Mouse (Mus musculus) liver, embryonic 12.5 days (tissue): ENCODE data around the gene Olfr291. TPM values are rescaled to one million over a fixed set of nuclear protein-coding genes. Genes with fewer than 3 reads are reported as not detected.

Experiments
- ATAC-seq: fragments of 200-750 bp; cut with Nextera tagmentation; 2 replicates; pipeline ENCODE4 v1.8.0; 2017; ENCODE audit warnings: moderate number of reproducible peaks, mild to moderate bottlenecking, moderate library complexity
- H3K27ac ChIP-seq: fragments of 300-500 bp; sonication (generic); 2 replicates; pipeline ENCODE4 v1.5.1; 2016; ENCODE audit warnings: mild to moderate bottlenecking
- H3K27me3 ChIP-seq: fragments of 300-500 bp; sonication (generic); replicated peaks from 2 replicates; pipeline ENCODE4 v1.6.1; 2016; ENCODE audit warnings: mild to moderate bottlenecking, moderate library complexity
- H3K36me3 ChIP-seq: fragments of 300-500 bp; sonication (generic); 2 replicates; pipeline ENCODE4 v1.6.1; 2016; ENCODE audit warnings: mild to moderate bottlenecking, moderate library complexity
- H3K4me1 ChIP-seq: fragments of 300-500 bp; sonication (generic); 2 replicates; pipeline ENCODE4 v1.6.1; 2016
- H3K4me2 ChIP-seq: fragments of 300-500 bp; sonication (generic); 2 replicates; pipeline ENCODE4 v1.6.1; 2016; ENCODE audit warnings: mild to moderate bottlenecking, moderate library complexity
- H3K4me3 ChIP-seq: fragments of 300-500 bp; sonication (generic); 2 replicates; pipeline ENCODE4 v1.5.1; 2016; ENCODE audit warnings: mild to moderate bottlenecking, moderate library complexity
- H3K9ac ChIP-seq: fragments of 300-500 bp; sonication (generic); 2 replicates; pipeline ENCODE4 v1.6.1; 2016; ENCODE audit warnings: mild to moderate bottlenecking, moderate library complexity
- H3K9me3 ChIP-seq: fragments of 300-500 bp; sonication (generic); replicated peaks from 2 replicates; pipeline ENCODE4 v1.6.1; 2016; ENCODE audit warnings: mild to moderate bottlenecking, moderate library complexity
- WGBS: fragments of 180-500 bp; shearing (Covaris S2); methylation state at CpG from one replicate; pipeline ENCODE4 v1.1.7; 2016; ENCODE audit not compliant: insufficient replicate concordance; 5-methylcytosine and 5-hydroxymethylcytosine counted together
- polyA plus RNA-seq: library from polyadenylated mRNA; unstranded; fragments of >200 nt; fragmentation: Nextera tagmentation; extraction: Ambion mirVana; gene quantifications from 2 replicates; pipeline ENCODE4 v1.2.1, GENCODE M21; 2016

The Olfr291 gene
- not detected in 2 replicates for polyA plus RNA-seq

GRCm38 (mm10) chr7:84853253-84853652, at the start of gene Olfr291:
Olfr291 (plus strand) TSS chr7:84853553.
- Histone ChIP-seq H3K36me3 (no peaks in the 10 kb centered on the region), H3K27me3 (no peaks in the 10 kb centered on the region), H3K9ac (no peak within 1 kb of the TSS), H3K27ac (no peak within 1 kb of the TSS), H3K4me1 (no peaks in the 10 kb centered on the region), H3K4me3 (no peak within 1 kb of the TSS), H3K9me3 (no peaks in the 10 kb centered on the region), H3K4me2 (no peak within 1 kb of the TSS)
- 57% methylated on average over 2 of the region's 2 CpGs for whole genome bisulfite sequencing
- no peak for ATAC-seq

GRCm38 (mm10) chr7:84805224-84805623, 48.1 kb upstream of the Olfr291 start:
- H3K9me3 ChIP-seq: no peaks in the 10 kb centered on the region
- H3K4me1 ChIP-seq: no peaks in the 10 kb centered on the region
- H3K4me3 ChIP-seq: no peak overlapping the region
- ATAC-seq: no peak
- WGBS: 30% methylated on average over 1 of the region's 1 CpGs
- H3K9ac ChIP-seq: no peak overlapping the region
- H3K4me2 ChIP-seq: no peak overlapping the region
- H3K27ac ChIP-seq: no peak overlapping the region
- H3K27me3 ChIP-seq: no peaks in the 10 kb centered on the region; the same call in 1 of the 2 replicates
- H3K36me3 ChIP-seq: no peaks in the 10 kb centered on the region

- no peaks in the 10 kb centered on the region; the same call in 1 of the 2 replicates for H3K27me3 ChIP-seq
- no peaks in the 10 kb centered on the region for H3K36me3 ChIP-seq
- H3K9ac ChIP-seq: no peak overlapping the region
- no peak for ATAC-seq
- no peaks in the 10 kb centered on the region for H3K9me3 ChIP-seq
- no peak overlapping the region for H3K4me2 ChIP-seq
- H3K4me3 ChIP-seq: no peak overlapping the region
- no peak overlapping the region for H3K27ac ChIP-seq
- 62% methylated on average over 4 of the region's 4 CpGs for WGBS
- no peaks in the 10 kb centered on the region for H3K4me1 ChIP-seq
These were observed 47.2 kb upstream of the Olfr291 start for GRCm38 (mm10) chr7:84806159-84806558.

GRCm38 (mm10) chr7:84884530-84884929, 31.2 kb downstream of the Olfr291 start:
- 38% methylated on average over 1 of the region's 1 CpGs for WGBS
- Histone ChIP-seq H3K4me2 (no peak overlapping the region), H3K27ac (no peak overlapping the region), H3K9ac (no peak overlapping the region), H3K36me3 (no peaks in the 10 kb centered on the region), H3K4me1 (no peaks in the 10 kb centered on the region), H3K9me3 (peaks cover 6% of the 10 kb centered on the region; the same call in 1 of the 2 replicates), H3K4me3 (no peak overlapping the region), H3K27me3 (no peaks in the 10 kb centered on the region)
- no peak for ATAC-seq

Other genes starting within 250 kb of the Olfr291 start
- 16.5 and 17.8 TPM in 2 replicates for gene Fah, start 246.8 kb upstream of the Olfr291 start, polyA plus RNA-seq
- 125 and 126 TPM in 2 replicates for gene Zfand6, start 163.6 kb upstream of the Olfr291 start, polyA plus RNA-seq
- gene Vmn2r65, start 110.6 kb downstream of the Olfr291 start, polyA plus RNA-seq: not detected in 2 replicates
- not detected in 2 replicates for gene Vmn2r66, start 158.7 kb downstream of the Olfr291 start, polyA plus RNA-seq